Mouse (Mus musculus): ENCODE data around the gene Aup1.

DNA sequence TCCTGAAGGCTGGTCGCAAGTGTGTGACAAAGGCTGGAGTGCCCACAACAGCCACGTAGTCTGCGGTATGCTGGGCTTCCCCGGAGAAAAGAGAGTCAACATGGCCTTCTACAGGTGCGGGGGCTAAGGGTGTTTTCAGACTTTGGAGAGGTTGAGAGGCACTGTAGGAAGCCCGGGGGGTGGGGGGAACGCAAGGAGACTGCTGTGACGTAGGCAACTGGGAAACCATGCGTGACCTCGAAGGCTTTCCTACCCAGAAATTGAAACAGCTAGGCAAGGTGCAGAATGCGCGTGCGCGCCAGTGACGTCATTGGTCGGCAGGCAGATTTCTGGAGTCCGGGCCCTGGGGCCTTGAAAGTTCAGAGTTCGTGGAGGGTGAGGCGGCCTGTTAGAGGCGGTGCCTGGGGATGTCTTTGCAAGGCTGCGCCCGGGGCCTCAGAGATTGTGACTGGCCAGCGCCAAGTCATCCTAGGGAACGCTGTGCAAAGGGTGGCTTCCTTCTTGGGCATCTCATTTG lies 15.8 kb upstream of the Aup1 start:
- TF ChIP-seq CTCF (IDR thresholded peaks at IDR 0.05; ENCODE audit: low read depth, low read length) (no peak), POLR2A (IDR thresholded peaks at IDR 0.05; ENCODE audit: insufficient read depth, low read length) (no peak), EP300 (IDR thresholded peaks at IDR 0.05; ENCODE audit: insufficient read depth, low read depth, low read length) (no peak)
